Mouse (Mus musculus) midbrain, embryonic 16.5 days (tissue): ENCODE results near the gene Sbno2. TPM values are rescaled to one million over a fixed set of nuclear protein-coding genes. Genes with fewer than 3 reads are reported as not detected.

Experiments used
- ATAC-seq: fragments of 200-750 bp; cut with Nextera tagmentation; 2 replicates; pipeline ENCODE4 v1.8.0; 2017; ENCODE audit warnings: moderate TSS enrichment
- H3K27ac ChIP-seq: fragments of 300-500 bp; sonication (generic); 2 replicates; pipeline ENCODE4 v1.5.1; 2014; ENCODE audit warnings: mild to moderate bottlenecking, low read length, mixed read lengths
- H3K27me3 ChIP-seq: fragments of 300-500 bp; sonication (generic); 2 replicates; pipeline ENCODE4 v1.6.1; 2014; ENCODE audit warnings: low read depth, low read length, mixed read lengths; ENCODE audit not compliant: control insufficient read depth, insufficient read depth
- H3K36me3 ChIP-seq: fragments of 300-500 bp; sonication (generic); 2 replicates; pipeline ENCODE4 v1.6.1; 2014; ENCODE audit warnings: mild to moderate bottlenecking, low read length, moderate library complexity, mixed read lengths; ENCODE audit not compliant: control insufficient read depth, insufficient read depth
- H3K4me1 ChIP-seq: fragments of 300-500 bp; sonication (generic); 2 replicates; pipeline ENCODE4 v1.6.1; 2014; ENCODE audit warnings: mild to moderate bottlenecking, low read length, mixed read lengths; ENCODE audit not compliant: control insufficient read depth, insufficient read depth
- H3K4me2 ChIP-seq: fragments of 300-500 bp; sonication (generic); 2 replicates; pipeline ENCODE4 v1.6.1; 2014; ENCODE audit warnings: mild to moderate bottlenecking, low read length, mixed read lengths
- H3K4me3 ChIP-seq: fragments of 300-500 bp; sonication (generic); 2 replicates; pipeline ENCODE4 v1.5.1; 2014; ENCODE audit warnings: low read depth, mild to moderate bottlenecking, low read length, moderate library complexity, mixed read lengths
- H3K9ac ChIP-seq: fragments of 300-500 bp; sonication (generic); 2 replicates; pipeline ENCODE4 v1.6.1; 2014; ENCODE audit warnings: low read depth, low read length, mixed read lengths
- H3K9me3 ChIP-seq: fragments of 300-500 bp; sonication (generic); replicated peaks from 2 replicates; pipeline ENCODE4 v1.6.1; 2014; ENCODE audit warnings: mild to moderate bottlenecking, low read length, mixed read lengths; ENCODE audit not compliant: control insufficient read depth, poor library complexity, severe bottlenecking
- WGBS: fragments of 180-500 bp; shearing (Covaris S2); extraction: QIAGEN DNeasy Blood & Tissue Kit; methylation state at CpG from one replicate; pipeline ENCODE4 v1.1.7; 2014; 5-methylcytosine and 5-hydroxymethylcytosine counted together
- polyA plus RNA-seq: library from polyadenylated mRNA; unstranded; fragments of >200 nt; fragmentation: Nextera tagmentation; extraction: Ambion mirVana; gene quantifications from 2 replicates; pipeline ENCODE4 v1.2.1, GENCODE M21; 2015

Gene Sbno2
- polyA plus RNA-seq, 1 experiment from 2014 or later, result 11.6 TPM

DNA sequence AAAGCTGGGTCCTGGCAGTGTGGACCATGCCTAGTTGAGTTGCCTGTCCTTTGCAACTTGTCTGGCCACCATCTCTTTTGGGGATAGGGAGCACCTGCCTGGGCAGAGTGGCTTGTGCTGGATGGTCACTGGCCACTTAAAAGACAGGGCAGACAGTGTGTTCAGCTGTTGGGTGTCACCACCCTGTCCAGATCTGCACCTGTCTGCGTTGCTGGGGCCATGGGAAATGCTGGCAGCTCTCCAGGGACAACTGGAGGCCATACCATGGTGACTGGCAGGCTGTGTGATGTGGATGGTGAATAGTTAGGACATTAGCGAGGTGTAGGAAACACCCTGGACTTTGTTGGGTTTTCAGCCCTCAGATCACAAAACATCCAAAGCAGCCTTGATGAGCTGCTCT lies 14.8 kb upstream of the Sbno2 start:
- no peak overlapping the region for H3K4me2 ChIP-seq
- no peak overlapping the region for H3K4me3 ChIP-seq
- no peak overlapping the region for H3K27ac ChIP-seq
- no peaks in the 10 kb centered on the region for H3K9me3 ChIP-seq
- no peaks in the 10 kb centered on the region for H3K27me3 ChIP-seq
- whole genome bisulfite sequencing, result 65% methylated on average over 2 of the region's 2 CpGs
- no peak for ATAC-seq
- peaks cover 29% of the 10 kb centered on the region for H3K4me1 ChIP-seq
- peaks cover 5% of the 10 kb centered on the region; the same call in 1 of the 2 replicates for H3K36me3 ChIP-seq
- no peak overlapping the region for H3K9ac ChIP-seq

DNA sequence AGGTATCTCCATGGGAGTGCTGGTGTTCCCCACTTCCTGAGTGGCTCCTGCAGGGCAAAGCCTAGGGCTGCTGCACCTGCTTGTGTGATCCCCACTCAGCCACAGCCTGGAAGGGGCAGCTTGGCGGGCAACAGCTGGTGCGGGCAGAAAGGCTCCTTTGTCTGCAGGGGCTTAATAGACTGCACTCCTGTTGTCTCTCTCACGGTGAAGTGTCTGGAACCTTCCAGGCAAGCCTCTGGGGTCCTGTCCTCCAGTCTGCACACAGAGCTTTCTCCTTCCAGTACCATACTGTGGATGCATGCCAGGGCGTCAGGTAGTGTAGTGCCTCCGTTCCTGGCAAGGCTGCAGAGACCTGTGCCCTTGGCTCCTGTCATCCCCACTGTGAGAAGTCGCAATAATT lies 13.2 kb upstream of the Sbno2 start:
- 44% methylated on average over 6 of the region's 6 CpGs for WGBS
- ATAC-seq, result no peak
- peaks cover 34% of the 10 kb centered on the region for H3K4me1 ChIP-seq
- no peaks in the 10 kb centered on the region for H3K27me3 ChIP-seq
- H3K4me3 ChIP-seq, result no peak overlapping the region
- H3K36me3 ChIP-seq, result peaks cover 5% of the 10 kb centered on the region; the same call in 1 of the 2 replicates
- no peak overlapping the region for H3K27ac ChIP-seq
- peak overlapping the region; percentile 89 for H3K9ac ChIP-seq
- H3K9me3 ChIP-seq, result no peaks in the 10 kb centered on the region
- H3K4me2 ChIP-seq, result peak overlapping the region; percentile 98

DNA sequence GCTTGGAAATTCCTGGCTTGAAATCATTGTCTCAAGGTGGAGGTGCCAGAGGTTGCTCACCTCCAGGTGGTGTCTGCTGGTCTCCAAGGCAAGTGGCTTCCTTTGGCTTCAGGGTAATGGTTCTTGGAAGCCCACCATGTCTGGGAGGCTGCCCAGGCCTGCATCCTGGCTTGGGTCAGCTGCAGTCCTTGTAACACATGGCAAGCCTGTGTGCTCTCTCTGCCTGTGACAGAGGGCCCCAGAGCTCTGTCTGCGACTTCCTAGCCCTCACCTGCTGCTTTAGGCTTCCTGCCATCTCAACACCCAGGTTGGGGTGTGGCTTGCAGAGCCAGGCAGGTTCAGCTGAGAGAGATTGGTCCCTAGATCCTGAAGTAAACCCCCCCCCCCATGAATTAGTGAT lies 12.4 kb upstream of the Sbno2 start:
- no peak for ATAC-seq
- Histone ChIP-seq H3K36me3 (peaks cover 5% of the 10 kb centered on the region; the same call in 1 of the 2 replicates), H3K9ac (peak overlapping the region; percentile 89), H3K27me3 (no peaks in the 10 kb centered on the region), H3K9me3 (no peaks in the 10 kb centered on the region), H3K4me2 (peak overlapping the region; percentile 98), H3K27ac (no peak overlapping the region), H3K4me1 (peaks cover 34% of the 10 kb centered on the region), H3K4me3 (peak overlapping the region; percentile 93)
- 69% methylated on average over 1 of the region's 1 CpGs for WGBS

DNA sequence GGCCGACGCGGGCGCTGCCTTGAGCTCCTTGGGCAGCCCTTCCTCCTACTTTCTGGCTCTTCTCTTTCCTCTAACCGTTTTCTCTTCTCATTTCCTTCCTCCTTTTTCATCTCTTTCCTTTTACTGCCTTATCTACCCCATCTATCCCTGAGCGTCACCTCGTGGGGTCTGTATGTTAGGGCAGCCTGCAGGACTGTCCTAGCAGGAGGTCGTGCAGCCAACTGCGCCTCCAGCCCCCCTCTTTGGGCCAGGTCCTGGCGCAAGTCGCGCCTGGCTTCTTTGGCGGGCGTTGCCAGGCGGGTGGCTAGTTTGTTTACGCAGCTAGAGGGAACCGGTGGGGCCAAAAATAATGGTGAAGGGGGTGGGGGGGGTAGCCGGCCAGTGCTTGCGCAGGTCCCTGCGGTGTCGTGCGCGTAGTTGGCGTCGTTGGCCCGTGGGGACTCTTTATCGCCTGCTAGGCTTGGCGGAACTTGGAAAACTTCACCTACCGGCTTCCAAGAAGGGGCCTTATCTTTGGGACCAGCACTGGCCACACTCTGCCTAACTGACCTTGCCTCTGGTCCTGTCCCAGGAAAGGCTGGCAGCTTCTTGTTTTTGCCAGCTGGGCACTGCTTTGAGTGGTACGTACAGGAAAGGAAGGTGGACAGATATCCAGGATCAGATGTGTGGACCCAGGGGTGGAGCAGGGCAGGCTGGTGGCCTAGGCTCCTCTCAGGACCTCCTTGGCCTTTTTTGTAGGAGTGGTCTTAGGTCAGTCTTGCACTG lies 11.7 kb upstream of the Sbno2 start:
- H3K4me2 ChIP-seq, result peak overlapping the region; percentile 98
- 5% methylated on average over 30 of the region's 30 CpGs for WGBS
- H3K36me3 ChIP-seq, result peaks cover 5% of the 10 kb centered on the region; the same call in 1 of the 2 replicates
- peaks cover 34% of the 10 kb centered on the region for H3K4me1 ChIP-seq
- no peaks in the 10 kb centered on the region for H3K27me3 ChIP-seq
- ATAC-seq, result no peak
- peak overlapping the region; percentile 89 for H3K9ac ChIP-seq
- peak overlapping the region; percentile 93 for H3K4me3 ChIP-seq
- H3K27ac ChIP-seq, result no peak overlapping the region
- no peaks in the 10 kb centered on the region for H3K9me3 ChIP-seq

DNA sequence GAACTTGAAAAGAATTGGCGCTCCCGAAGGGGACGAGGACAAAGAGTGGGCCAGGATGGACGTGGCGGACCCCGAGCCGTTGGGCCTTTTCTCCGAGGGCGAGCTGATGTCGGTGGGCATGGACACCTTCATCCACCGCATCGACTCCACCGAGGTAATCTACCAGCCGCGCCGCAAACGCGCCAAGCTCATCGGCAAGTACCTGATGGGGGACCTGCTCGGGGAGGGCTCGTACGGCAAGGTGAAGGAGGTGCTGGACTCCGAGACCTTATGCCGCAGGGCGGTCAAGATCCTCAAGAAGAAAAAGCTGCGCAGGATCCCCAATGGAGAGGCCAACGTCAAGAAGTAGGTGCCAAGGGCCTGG lies 11.2 kb upstream of the Sbno2 start:
- H3K4me2 ChIP-seq, result peak overlapping the region; percentile 98
- H3K9me3 ChIP-seq, result no peaks in the 10 kb centered on the region
- peaks cover 34% of the 10 kb centered on the region for H3K4me1 ChIP-seq
- H3K27ac ChIP-seq, result no peak overlapping the region
- WGBS, result 1% methylated on average over 27 of the region's 27 CpGs
- no peak for ATAC-seq
- H3K4me3 ChIP-seq, result peak overlapping the region; percentile 93
- H3K27me3 ChIP-seq, result no peaks in the 10 kb centered on the region
- peak overlapping the region; percentile 89 for H3K9ac ChIP-seq
- peaks cover 4% of the 10 kb centered on the region; the same call in 1 of the 2 replicates for H3K36me3 ChIP-seq

DNA sequence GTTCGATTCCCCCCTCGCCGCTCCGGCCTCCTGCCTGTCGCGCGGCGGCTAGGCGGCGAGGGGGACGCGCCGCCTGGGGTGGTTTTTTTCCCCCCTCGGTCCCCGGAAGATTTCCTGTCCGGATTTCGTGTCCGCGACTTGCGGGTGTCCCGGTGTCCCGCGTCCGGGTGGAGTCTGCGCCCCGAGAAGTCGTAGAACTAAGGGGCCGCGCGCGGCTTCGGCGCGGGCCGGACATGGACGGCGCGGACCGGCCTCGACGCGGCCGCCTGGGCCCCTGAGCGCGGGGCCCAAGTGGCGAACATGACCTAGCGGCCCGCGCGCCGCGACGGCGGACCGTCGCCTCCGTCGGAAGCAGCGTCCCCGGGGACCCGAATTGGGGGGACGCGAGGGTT lies 10.6 kb upstream of the Sbno2 start:
- peak overlapping the region; percentile 98 for H3K4me2 ChIP-seq
- H3K27me3 ChIP-seq, result no peaks in the 10 kb centered on the region
- peak overlapping the region; percentile 83 for H3K27ac ChIP-seq
- H3K4me1 ChIP-seq, result peaks cover 34% of the 10 kb centered on the region
- H3K36me3 ChIP-seq, result 0 out of 2 replicates have a peak, but pooled peaks cover 2% of the 10 kb centered on the region
- H3K4me3 ChIP-seq, result peak overlapping the region; percentile 93
- no peaks in the 10 kb centered on the region for H3K9me3 ChIP-seq
- 0 out of 2 replicates have a peak, but pooled peaks have one; percentile 9 for ATAC-seq
- peak overlapping the region; percentile 89 for H3K9ac ChIP-seq
- under 1% methylated on average over 63 of the region's 63 CpGs for WGBS

DNA sequence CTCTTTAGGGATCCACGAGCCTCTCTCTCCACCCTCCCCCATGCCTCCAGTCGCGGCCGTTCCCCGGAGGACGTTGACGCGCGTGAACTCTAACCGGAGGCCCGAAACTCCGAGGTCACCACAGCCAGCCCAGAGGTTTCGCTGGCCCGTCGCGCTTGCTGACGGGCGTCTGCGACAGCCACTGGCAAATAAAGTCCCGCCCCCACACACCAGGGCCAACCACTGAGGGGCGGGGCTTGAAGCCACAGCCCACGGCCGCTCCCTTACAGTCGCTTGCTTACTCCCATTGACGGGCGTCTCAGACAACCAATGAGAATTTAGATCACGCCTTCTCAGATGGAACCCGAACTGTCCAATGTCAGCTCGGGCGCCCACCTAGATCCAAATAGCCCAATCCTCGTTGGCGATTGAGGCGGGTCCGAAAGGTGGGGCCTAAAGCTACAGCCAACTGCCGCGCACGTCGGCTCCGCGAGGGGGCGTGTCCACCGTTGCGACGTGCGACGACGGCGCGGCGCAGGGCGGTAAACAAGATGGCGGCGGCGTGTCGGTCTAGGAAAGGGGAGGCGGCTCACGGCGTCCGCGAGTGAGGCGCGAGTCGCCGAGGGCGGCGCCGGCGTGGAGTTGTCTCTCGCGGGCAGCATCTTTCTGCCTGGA lies 10.0 kb upstream of the Sbno2 start, which contains the start of gene Stk11:
TSS of gene Stk11 (plus strand) at position 514 of the 654 bp plus-strand sequence.
- Histone ChIP-seq H3K27me3 (no peaks in the 10 kb centered on the region), H3K36me3 (0 out of 2 replicates have a peak, but pooled peaks cover 2% of the 10 kb centered on the region), H3K27ac (peak within 1 kb of the TSS; percentile 83), H3K4me3 (peak within 1 kb of the TSS; percentile 93), H3K9me3 (no peaks in the 10 kb centered on the region), H3K4me1 (peaks cover 34% of the 10 kb centered on the region), H3K4me2 (peak within 1 kb of the TSS; percentile 98), H3K9ac (peak within 1 kb of the TSS; percentile 89)
- ATAC-seq, result peak; percentile 99
- 0% methylated on average over 70 of the region's 70 CpGs for WGBS

DNA sequence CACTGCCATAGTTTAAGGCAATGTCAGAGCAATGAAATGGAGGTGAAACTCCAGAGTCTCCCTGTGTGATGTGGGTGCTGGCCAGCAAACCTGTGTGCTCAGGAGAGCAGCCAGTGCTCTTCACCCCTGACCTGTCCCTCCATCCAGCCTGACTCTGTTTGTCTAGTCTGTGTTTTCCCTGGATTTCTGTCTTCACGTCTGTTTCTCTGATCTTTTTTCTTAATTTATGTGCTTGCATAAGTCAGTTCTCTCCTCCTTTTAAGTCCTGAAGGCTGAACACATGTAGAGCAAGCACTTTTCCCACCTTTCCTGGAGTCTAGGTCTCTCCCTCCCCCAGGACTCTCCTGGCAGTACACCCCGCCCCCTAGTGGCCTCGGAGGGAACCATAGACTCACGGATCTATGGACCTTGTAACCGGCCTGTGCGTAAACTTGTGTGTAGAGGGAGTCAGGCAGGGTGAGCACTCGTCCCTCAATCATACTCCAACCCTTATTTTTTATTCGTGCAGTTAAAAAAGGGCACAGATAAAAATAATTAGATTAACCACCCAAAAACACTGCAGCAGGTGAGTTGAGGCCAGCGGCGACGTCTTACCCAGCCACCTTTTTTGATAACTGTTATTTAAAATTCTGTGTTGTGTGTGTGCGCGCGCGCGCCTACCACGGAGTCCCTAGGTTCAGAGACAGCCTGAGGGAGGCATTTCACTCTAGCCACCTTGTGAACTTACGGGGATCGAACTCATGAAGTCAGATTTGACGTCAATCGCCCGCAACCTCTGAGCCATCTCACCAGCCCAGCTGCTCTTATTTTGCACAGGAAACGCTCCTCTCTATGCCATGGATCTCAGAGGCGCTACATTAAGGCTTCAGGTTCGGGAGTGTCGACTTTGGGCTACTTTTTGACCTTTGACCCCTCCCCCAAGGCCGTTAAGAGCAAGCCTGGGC lies 9.2 kb upstream of the Sbno2 start:
- peak; percentile 39 for ATAC-seq
- Histone ChIP-seq H3K4me3 (peak overlapping the region; percentile 93), H3K27ac (peak overlapping the region; percentile 74), H3K27me3 (no peaks in the 10 kb centered on the region), H3K4me1 (peaks cover 34% of the 10 kb centered on the region), H3K36me3 (no peaks in the 10 kb centered on the region), H3K4me2 (peak overlapping the region; percentile 70), H3K9me3 (no peaks in the 10 kb centered on the region), H3K9ac (peak overlapping the region; percentile 49)
- 3% methylated on average over 27 of the region's 27 CpGs for WGBS
